Mouse (Mus musculus): ENCODE results near the gene Zfp472. TPM values are rescaled to one million over a fixed set of nuclear protein-coding genes. Genes with fewer than 3 reads are reported as not detected.

Gene Zfp472
- total RNA-seq (2021): 1 to 10 TPM; 5.7 to 5.9 TPM

DNA sequence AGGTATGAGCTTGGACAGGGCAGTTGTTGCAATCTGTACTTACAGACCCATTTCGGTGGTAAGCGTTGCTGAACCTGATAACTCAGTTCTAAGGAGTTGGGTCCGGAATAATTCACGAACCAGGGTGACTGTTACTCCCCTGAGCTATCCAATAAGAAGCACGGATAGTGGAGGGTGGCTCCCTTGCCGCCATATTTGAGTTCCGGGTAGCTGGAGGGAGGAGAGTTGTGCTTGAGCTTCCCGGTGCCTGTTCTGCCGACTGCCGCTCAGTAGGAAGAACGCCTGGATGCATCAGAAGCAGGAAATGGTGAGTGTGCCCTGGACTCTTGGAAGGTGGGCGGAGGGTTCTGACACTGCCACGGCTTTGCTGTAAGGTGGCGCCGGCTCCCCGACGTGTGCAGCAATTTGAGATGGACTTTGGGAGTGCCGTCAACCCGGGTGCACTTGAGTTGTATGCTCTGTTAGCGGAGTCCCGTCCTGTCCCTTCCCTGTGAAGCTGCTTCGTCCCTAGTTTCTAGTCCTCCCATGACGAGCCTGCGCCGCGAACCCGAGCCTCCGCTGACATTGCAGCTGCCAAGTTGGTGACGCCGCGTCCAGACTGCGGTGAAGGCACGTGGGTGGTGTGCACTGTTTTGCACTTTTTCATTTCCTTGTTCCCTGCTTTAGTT is at the start of gene Zfp472:
Gene Zfp472 (plus strand): TSS at position 192 of the 668 bp plus-strand sequence.
- intact Hi-C loops (cut with DNase I): no loop called here
- peak; percentile 86 for DNase-seq

- no peak for DNase-seq
- intact Hi-C loops (cut with DNase I): no loop called here
These were observed 49.5 kb upstream of the Zfp472 start for GRCm38 (mm10) chr17:32916075-32916474.

DNA sequence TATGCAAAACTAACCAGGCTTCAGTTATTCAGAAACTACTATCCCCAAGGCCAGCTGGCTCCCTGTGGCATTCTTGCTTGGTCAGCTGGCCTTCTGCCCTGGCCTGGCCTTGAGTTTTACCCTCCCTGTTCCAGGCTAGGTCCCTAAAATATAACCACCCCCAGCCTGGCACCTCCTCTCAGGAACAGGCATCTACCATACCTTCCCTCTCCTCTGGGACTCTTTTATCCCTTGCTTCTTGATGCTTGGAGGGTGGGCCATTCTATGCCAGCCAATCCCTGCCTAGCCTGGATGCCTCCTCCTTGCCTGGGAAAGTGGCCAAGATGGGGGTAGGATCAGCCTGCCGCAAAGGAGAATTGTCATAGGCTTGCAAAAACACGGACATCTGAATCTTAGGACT is 48.5 kb upstream of the Zfp472 start, which contains the start of gene Cyp4f14:
Gene Cyp4f14 (minus strand): TSS at position 212 of the 400 bp plus-strand sequence.
- intact Hi-C loops (cut with DNase I): no loop called here
- peak; percentile 49 for DNase-seq

DNA sequence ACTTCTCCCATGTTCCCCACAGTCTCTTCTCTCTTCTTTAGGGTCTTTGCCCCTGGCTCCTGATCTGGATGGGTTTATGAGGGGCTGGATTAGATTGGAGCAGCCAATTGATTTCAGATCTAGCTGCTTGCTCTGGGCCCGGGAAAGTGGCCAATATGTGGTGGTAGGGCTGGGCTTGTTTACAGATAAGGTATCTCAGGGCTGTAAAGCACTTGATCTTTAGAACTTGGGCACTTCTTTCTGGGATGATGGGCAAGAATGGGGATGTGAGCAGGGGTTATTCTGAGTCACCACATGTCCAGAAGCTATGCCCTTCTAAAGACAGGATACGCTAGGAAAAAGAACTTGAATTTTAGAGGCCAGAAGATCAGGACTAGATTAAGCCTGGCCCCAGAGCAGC is 46.5 kb upstream of the Zfp472 start:
- DNase-seq: no peak
- intact Hi-C loops (cut with DNase I): no loop called here

DNA sequence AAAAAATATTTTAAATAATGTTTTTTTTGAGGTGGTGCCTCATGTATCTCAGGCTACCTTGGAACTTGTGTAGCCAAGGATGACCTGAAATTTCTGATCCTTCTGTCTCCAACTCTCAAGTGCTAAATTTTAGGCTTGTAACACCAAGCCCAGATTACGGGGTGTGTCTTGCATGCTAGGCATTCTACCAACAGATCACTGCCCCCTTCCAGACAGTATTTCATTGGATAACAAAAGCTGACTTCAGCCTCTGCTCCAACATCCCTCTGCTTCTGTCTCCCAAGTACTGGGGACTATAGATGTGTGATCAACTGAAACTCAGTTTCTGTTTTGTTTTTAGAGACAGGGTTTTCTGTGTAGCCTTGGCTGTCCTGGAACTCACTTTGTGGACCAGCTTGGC is 41.9 kb upstream of the Zfp472 start:
- intact Hi-C loops (cut with DNase I): no loop called here
- DNase-seq: no peak

DNA sequence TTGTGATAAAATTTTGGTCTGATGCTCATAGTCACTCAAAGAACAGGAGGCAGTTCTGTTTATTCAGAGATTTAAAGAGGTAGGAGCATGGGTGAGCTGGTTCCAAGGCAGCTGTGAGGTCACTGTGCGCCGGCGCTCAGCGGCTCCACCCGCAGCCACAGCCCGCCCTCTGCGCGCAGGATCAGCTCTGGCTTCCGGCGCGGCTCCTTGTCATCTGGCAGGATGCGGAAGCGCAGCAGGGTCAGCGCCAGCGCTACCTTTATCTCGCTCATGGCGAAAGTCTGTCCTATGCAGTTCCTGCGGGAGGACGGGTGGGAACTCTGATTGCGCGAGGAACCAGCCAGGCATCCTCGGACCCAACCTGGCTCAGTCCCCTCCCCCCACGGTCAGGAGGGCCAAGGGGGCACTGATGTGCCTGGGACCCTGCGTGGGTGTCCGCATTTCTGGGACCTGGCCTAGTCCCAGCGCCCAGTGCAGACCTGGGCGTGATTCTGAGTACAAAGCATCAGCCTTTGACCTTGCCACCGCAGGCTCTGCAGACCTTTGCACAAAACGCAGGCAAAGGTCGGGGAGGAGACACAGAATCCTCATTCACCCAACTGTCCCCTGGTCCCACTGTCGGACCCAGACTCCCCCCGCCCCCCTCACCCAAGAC is 40.8 kb upstream of the Zfp472 start:
- peak; percentile 68 for DNase-seq
- intact Hi-C loops (cut with DNase I): no loop called here

DNA sequence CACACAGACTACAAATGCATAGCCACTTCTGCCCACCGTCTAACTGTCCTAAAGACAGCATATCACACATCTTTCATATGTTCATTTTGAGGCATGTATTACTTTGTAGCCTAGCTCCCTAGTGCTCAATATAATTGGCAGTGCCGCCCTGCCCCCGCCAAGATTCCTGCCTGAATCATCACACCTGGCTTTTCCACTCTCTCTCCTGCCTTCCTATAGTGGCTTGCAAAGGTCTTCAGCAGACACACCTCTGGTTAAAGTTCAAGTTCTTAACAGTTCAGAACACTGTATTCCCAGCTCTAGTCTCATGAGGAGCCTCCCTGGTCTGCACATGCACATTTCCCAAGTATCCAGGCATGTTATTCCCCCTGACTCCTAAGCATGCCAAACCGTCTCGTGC is 37.8 kb upstream of the Zfp472 start:
- intact Hi-C loops (cut with DNase I): no loop called here
- no peak for DNase-seq

- no peak for DNase-seq
- intact Hi-C loops (cut with DNase I): no loop called here
These were observed 25.8 kb upstream of the Zfp472 start for GRCm38 (mm10) chr17:32939831-32940230.

DNA sequence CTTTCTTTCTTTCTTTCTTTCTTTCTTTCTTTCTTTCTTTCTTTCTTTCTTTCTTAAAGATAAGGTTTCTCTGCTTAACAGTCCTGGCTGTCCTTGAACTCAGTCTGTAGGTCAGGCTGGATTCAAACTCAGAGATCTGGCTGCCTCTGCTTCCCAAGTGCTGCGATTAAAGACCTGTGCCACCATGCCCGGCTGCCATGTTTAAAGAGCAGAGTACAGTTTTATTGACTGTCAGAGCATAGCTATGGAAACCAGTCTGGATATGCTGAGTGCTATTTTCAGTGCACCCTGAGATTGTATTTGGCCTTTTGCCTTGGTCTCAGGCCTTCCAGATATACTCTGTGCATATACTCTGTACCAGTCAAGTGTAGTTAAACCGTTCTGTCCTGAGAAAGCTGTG is 22.0 kb upstream of the Zfp472 start:
- DNase-seq: no peak
- intact Hi-C loops (cut with DNase I): no loop called here

DNA sequence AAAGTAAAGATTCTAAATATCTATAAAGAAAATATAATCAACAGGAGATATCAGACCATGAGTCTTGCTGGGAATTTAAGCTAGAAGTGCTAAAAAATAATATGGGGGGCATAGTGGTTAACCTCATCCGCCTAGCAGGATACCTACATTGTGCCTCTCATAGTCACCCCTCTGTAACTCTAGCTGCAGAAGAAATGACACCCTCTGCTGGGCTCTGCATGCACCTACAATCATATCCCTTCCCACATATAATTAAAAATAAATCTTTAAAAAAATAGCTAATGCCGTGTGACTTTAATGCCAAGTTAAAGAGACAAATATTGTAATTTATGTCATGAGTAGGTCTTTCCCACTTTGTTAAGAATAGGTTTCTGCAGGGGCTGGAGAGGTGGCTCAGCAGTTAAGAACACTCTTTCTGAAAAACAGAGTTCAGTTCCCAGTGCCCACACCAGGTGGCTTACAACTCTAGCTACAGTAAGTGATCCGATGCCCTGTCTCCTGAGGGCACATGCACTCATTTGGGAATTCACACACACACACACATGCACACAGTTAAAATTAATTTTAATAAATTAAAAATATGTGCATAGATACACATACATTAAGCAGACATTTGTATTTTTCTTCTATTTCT is 21.1 kb upstream of the Zfp472 start:
- DNase-seq: no peak
- intact Hi-C loops (cut with DNase I): no loop called here

DNA sequence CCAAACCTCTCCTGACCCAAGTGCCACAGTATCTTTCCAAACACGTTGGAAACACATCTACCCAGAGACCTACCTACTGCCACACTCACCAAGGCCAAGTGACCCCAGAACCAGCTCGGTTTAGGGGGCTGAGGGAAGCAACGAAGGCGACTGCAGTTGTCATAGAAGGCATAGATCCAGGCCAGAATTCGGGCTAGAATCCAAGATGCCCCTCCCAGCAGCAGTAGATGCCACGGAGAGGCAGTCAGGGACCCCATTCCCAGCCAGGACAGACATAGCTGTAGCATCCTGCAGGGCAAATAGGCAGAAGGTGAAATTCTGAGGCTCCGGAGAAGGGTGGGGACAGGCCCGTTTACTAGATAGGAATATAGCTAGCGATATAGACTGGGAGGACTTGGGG is 18.9 kb upstream of the Zfp472 start:
- DNase-seq: peak; percentile 9
- intact Hi-C loops (cut with DNase I): no loop called here

DNA sequence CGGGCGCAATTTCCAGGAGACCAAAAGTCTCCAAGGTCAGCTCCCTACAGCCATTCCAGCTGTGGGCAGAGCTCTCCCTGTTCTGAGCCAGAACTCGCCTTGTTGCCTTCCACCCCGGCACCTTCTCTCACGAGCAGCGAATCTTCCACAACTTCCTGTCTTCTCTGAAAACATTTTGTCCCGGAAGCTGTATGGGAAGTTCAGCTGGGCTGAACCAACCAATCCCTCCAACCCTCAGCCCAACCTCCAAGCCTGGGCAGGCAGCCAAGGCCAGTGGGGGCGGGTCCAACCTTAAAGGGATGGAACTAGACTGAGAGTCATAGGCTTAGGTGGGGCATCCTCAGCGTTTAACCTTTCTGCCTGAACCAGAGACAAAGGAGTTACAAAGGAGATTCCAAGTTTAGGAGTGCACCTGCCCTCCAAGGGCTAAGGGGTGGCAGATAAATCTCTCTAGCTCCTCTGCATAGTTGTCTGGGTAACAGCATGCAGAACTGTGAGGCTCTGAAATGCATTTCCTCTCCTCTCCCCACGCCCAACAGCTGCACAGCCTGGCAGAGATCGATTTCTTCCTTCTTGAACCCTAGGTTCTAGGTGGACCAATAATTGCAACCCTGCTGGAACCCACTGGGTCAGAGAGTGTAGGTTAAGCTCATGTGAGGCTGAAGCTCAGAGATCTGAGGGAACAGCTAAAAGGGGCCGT is 18.2 kb upstream of the Zfp472 start, which contains the start of gene Cyp4f13:
Gene Cyp4f13 (minus strand): TSS at position 188 of the 700 bp plus-strand sequence.
- DNase-seq: peak; percentile 98
- intact Hi-C loops (cut with DNase I): no loop called here

DNA sequence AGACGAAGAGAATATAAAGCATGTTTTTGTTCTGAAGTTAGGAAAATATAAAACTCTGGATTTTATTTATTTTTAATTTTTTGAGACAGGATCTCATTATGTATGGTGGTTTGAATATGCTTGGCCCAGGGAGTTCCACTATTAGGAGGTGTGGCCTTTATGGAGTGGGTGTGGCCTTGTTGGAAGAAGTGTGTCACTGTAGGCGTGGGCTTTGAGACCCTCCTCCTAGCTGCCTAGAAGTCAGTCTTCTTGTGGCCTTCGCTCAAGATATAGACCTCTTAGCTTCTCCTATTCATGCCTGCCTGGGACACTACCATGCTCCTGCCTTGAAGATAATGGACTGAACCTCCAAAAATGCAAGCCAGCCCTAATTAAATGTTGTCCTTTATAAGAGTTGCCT is 15.5 kb upstream of the Zfp472 start:
- intact Hi-C loops (cut with DNase I): no loop called here
- DNase-seq: no peak

DNA sequence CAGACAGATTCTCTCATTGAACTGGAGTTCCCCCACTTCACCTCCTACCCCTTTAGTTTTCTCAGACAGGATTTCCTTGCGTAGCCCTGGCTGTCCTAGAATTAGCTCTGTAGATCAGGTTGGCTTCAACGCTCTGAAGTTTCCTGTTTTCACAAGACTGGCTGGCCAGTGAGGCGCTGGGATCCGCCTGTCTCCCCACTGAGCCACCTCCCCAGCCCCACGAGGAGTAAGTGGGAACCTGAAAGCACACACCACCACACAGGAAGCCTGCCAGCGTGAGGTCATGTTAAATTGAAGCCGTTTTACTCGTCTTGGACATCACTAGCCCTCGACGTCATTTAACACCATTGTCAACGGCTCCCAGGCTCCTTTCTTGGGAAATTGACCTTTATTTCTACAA is 14.6 kb upstream of the Zfp472 start:
- intact Hi-C loops (cut with DNase I): no loop called here
- no peak for DNase-seq

DNA sequence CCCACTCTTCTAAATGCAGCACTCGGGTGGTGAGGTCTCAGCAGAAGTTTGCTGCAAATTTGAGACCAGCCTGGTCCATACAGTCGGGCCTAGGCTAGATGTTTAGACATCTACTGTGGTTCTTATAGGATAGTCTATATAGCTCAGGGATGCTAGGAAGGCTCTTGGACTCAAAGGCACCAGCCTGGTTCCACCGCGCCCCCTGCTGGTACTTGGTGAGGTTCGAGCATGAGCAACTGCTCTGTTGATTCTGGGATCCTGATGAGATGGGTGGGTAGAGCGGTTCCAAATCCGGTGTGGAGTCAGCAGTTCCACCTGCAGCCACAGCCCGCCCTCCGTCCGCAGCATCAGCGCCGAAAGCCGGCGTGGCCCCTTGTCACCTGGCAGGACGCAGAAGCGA is 14.2 kb upstream of the Zfp472 start:
- intact Hi-C loops (cut with DNase I): no loop called here

GRCm38 (mm10) chr17:32965253-32965622 is 376 bp upstream of the Zfp472 start:
- DNase-seq: peak; percentile 13
- intact Hi-C loops (cut with DNase I): no loop called here

More for the DNA sequence above, 14.2 kb upstream of the Zfp472 start:
- DNase-seq: peak; percentile 85

DNA sequence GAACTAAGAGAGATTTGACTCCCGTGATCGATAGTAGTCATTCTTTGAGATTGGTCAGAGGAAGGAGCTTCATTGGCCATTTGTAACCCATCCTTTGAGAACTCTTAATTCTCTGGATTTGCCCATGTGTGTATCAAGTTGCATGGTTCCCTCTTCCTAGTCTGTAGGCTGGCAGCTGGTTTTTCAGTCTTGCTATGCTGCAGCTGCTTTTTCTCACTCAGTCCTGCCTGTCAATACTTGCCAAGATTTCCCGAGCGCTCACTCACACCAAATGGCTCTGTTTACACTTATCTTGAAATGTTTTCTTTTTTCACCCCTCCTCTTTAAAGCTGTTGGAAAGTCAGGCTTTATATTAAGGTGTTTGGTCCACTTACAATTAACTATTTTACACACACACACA is 15.7 kb downstream of the Zfp472 start:
- DNase-seq: no peak
- intact Hi-C loops (cut with DNase I): no loop called here

- no peak for DNase-seq
- intact Hi-C loops (cut with DNase I): no loop called here
These were observed 20.7 kb downstream of the Zfp472 start for GRCm38 (mm10) chr17:32986301-32986700.

- intact Hi-C loops (cut with DNase I): no loop called here
- DNase-seq: no peak
These were observed 26.5 kb downstream of the Zfp472 start for GRCm38 (mm10) chr17:32991965-32992698.

DNA sequence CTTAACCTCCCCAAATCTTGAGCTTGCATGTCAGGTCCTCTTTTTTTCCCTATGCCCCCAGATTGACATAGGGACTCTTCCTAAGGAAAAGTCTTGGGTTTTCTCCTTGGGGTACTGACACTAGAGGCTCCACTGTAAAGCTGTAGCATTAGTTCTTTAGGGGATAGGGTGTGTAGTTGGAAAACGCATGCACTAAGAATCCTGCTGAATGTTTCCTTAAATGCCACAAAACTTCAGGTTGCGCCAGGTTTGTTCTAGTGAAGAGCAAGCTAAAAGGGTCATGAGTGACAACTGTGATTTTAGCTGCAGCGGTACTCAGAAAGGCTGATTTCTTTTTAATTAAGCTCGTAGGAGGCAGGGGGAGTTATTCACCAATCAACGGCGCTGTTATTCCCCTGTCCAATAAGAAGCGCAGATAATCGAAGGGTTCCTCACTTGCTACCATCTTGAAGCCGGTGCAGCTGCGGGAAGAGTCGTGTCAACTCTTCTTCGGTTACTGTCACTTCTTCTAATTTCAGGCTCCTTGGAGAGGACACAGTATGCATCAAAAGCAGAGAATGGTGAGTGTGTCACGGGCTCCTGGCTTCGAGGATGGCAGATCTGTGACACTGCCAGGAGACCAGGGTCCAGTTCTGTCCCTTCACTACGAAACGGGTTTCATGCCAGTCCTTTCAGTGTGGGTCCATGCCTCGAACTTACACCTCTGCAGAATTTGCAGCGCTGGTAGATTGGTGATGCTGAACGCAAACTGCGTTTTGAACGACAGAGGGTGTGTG is 27.3 kb downstream of the Zfp472 start, which contains the start of gene Zfp952:
Gene Zfp952 (plus strand): TSS at position 431 of the 776 bp plus-strand sequence.
- intact Hi-C loops (cut with DNase I): no loop called here
- DNase-seq: peak; percentile 79

Measured in left cerebral cortex, postnatal 4 days (tissue).